Comparison of ENCODE assay signal across 8 mouse cellular contexts in genomic region chr8:84655336-84656190, GRCm38 (mm10). TPM values are rescaled to one million over a fixed set of nuclear protein-coding genes. Genes with fewer than 3 reads are reported as not detected.
DNase-seq lines count a peak whose midpoint lies in the region; ATAC-seq lines count a peak whose summit lies in the region.

No protein-coding gene starts in this region.

- H3K4me2 ChIP-seq in embryonic facial prominence, embryonic 14.5 days (ENCODE audit: low read depth, low read length): peak overlapping the region; percentile 77
- peak overlapping the region; percentile 57 for H3K4me2 ChIP-seq in hindbrain, embryonic 16.5 days (ENCODE audit: low read length)

- WGBS in embryonic facial prominence, embryonic 14.5 days: under 1% methylated on average over 14 of the region's 15 CpGs
- 3% methylated on average over 14 of the region's 15 CpGs for WGBS in hindbrain, embryonic 16.5 days

- peak; percentile 10 for DNase-seq in gastrocnemius, postnatal 25 days
- DNase-seq in gastrocnemius, adult 8-10 months (ENCODE audit: low spot score in 2 of 2): no peak
- DNase-seq in embryonic facial prominence, embryonic 14.5 days (ENCODE audit: low spot score): peak; percentile 93
- DNase-seq in lung, postnatal 10 days: peak; percentile 83
- DNase-seq in urinary bladder, postnatal 25 days (ENCODE audit: low spot score): no peak
- no peak for DNase-seq in cerebellum, adult 8-10 months
- DNase-seq in ovary, postnatal 10 days (ENCODE audit: low spot score): no peak

- no peaks in the 10 kb centered on the region for H3K36me3 ChIP-seq in embryonic facial prominence, embryonic 14.5 days (ENCODE audit: control insufficient read depth, insufficient read depth, low read length)
- no peaks in the 10 kb centered on the region for H3K36me3 ChIP-seq in hindbrain, embryonic 16.5 days (ENCODE audit: control insufficient read depth, insufficient read depth, low read length)

- H3K27ac ChIP-seq in embryonic facial prominence, embryonic 14.5 days (replicated peaks; ENCODE audit: low read depth, low read length): peak overlapping the region; percentile 97
- H3K27ac ChIP-seq in hindbrain, embryonic 16.5 days (ENCODE audit: low read depth, low read length): peak overlapping the region; percentile 77

- H3K4me1 ChIP-seq in embryonic facial prominence, embryonic 14.5 days (ENCODE audit: control insufficient read depth, insufficient read depth, low read length): peaks cover 45% of the 10 kb centered on the region
- peaks cover 25% of the 10 kb centered on the region for H3K4me1 ChIP-seq in hindbrain, embryonic 16.5 days (ENCODE audit: control insufficient read depth, insufficient read depth, low read depth, low read length)

- no peaks in the 10 kb centered on the region for H3K27me3 ChIP-seq in embryonic facial prominence, embryonic 14.5 days (replicated peaks; ENCODE audit: control insufficient read depth, insufficient read depth, low read length)
- H3K27me3 ChIP-seq in hindbrain, embryonic 16.5 days (replicated peaks; ENCODE audit: control insufficient read depth, insufficient read depth, low read length): 0 out of 2 replicates have a peak, but pooled peaks cover under 1% of the 10 kb centered on the region

- H3K9ac ChIP-seq in embryonic facial prominence, embryonic 14.5 days (ENCODE audit: low read depth, low read length): peak overlapping the region; percentile 72
- peak overlapping the region; percentile 57 for H3K9ac ChIP-seq in hindbrain, embryonic 16.5 days (ENCODE audit: low read depth, low read length)

- ATAC-seq in embryonic facial prominence, embryonic 14.5 days (ENCODE audit: low read depth): peak; percentile 60
- peak; percentile 74 for ATAC-seq in hindbrain, embryonic 16.5 days

- peak overlapping the region; percentile 39 for H3K4me3 ChIP-seq in embryonic facial prominence, embryonic 14.5 days (ENCODE audit: low read depth, low read length)
- H3K4me3 ChIP-seq in hindbrain, embryonic 16.5 days (ENCODE audit: low read length): peak overlapping the region; percentile 35

- H3K9me3 ChIP-seq in embryonic facial prominence, embryonic 14.5 days (ENCODE audit: control insufficient read depth, low read length): no peaks in the 10 kb centered on the region
- H3K9me3 ChIP-seq in hindbrain, embryonic 16.5 days (ENCODE audit: control insufficient read depth, low read length): no peaks in the 10 kb centered on the region

RNA-seq across cellular contexts. Expression of gene Ier2, which starts 7.1 kb away (rescaled TPM):
- total RNA-seq in gastrocnemius, postnatal 25 days (2021): 1 to 10 TPM; 5.9 to 7.1 TPM
- 1 to 10 TPM; 4.3 to 5.1 (median 4.5) TPM for total RNA-seq in gastrocnemius, adult 8-10 months (2022)
- 45.9 and 50.3 TPM in 2 replicates for polyA plus RNA-seq in embryonic facial prominence, embryonic 14.5 days (2014; fragmentation: Nextera tagmentation; extraction: Ambion mirVana)
- 18.2 and 19.6 TPM in 2 replicates for polyA plus RNA-seq in hindbrain, embryonic 16.5 days (2015; fragmentation: Nextera tagmentation; extraction: Ambion mirVana)

RNA-seq across cellular contexts. Expression of gene Trmt1, which starts 30.5 kb away (rescaled TPM):
- total RNA-seq in gastrocnemius, postnatal 25 days (2021): 10 to 100 TPM; 36.7 to 40.2 TPM
- 10 to 100 TPM; 44.9 to 73.7 (median 53.5) TPM for total RNA-seq in gastrocnemius, adult 8-10 months (2022)
- 55.8 and 73.2 TPM in 2 replicates for polyA plus RNA-seq in embryonic facial prominence, embryonic 14.5 days (2014; fragmentation: Nextera tagmentation; extraction: Ambion mirVana)
- 66.8 and 71.2 TPM in 2 replicates for polyA plus RNA-seq in hindbrain, embryonic 16.5 days (2015; fragmentation: Nextera tagmentation; extraction: Ambion mirVana)

RNA-seq across cellular contexts. Expression of gene Nacc1, which starts 32.1 kb away (rescaled TPM):
- total RNA-seq in gastrocnemius, postnatal 25 days (2021): 10 to 100 TPM; 20.0 to 22.2 TPM
- 10 to 100 TPM; 17.6 to 26.4 (median 20.7) TPM for total RNA-seq in gastrocnemius, adult 8-10 months (2022)
- 19.7 and 20.1 TPM in 2 replicates for polyA plus RNA-seq in embryonic facial prominence, embryonic 14.5 days (2014; fragmentation: Nextera tagmentation; extraction: Ambion mirVana)
- 12.4 and 15.5 TPM in 2 replicates for polyA plus RNA-seq in hindbrain, embryonic 16.5 days (2015; fragmentation: Nextera tagmentation; extraction: Ambion mirVana)

RNA-seq across cellular contexts. Expression of gene Lyl1, which starts 45.7 kb away (rescaled TPM):
- 1 to 10 TPM; 1.3 to 2.0 TPM for total RNA-seq in gastrocnemius, postnatal 25 days (2021)
- total RNA-seq in gastrocnemius, adult 8-10 months (2022): 1 to 10 TPM in 1 of 4 experiments, under 1 TPM in 3; 0.51 to 1.8 (median 0.57) TPM
- 5.8 and 6.8 TPM in 2 replicates for polyA plus RNA-seq in embryonic facial prominence, embryonic 14.5 days (2014; fragmentation: Nextera tagmentation; extraction: Ambion mirVana)
- 2.6 and 3.2 TPM in 2 replicates for polyA plus RNA-seq in hindbrain, embryonic 16.5 days (2015; fragmentation: Nextera tagmentation; extraction: Ambion mirVana)

Comparison
In these comparisons a context has a peak if more than half of its experiments do, and no peak if none do; other contexts are left out.
1. DNase-seq: peak in gastrocnemius, postnatal 25 days (single experiment), embryonic facial prominence, embryonic 14.5 days (single experiment) and lung, postnatal 10 days (single experiment); none in gastrocnemius, adult 8-10 months (0 of 2), urinary bladder, postnatal 25 days (single experiment), cerebellum, adult 8-10 months (single experiment) and ovary, postnatal 10 days (single experiment).